Mouse (Mus musculus) kidney, adult 2 months (tissue): ENCODE measurements around the gene Rhoq. TPM values are rescaled to one million over a fixed set of nuclear protein-coding genes. Genes with fewer than 3 reads are reported as not detected.

Experiments used
- DNase-seq: peaks from one replicate; pipeline ENCODE4 v3.0.0; 2021
- H3K27ac ChIP-seq: fragments of 200-500 bp; 2 replicates; pipeline ENCODE4 v1.5.1; 2012; ENCODE audit warnings: low read depth, low read length, control low read depth, inconsistent platforms; ENCODE audit not compliant: insufficient read depth
- H3K27me3 ChIP-seq: fragments of 200-500 bp; replicated peaks from 2 replicates; pipeline ENCODE4 v1.6.1; 2012; ENCODE audit warnings: mild to moderate bottlenecking, moderate library complexity, low read length, inconsistent platforms; ENCODE audit not compliant: control insufficient read depth, insufficient read depth
- H3K36me3 ChIP-seq: fragments of 200-500 bp; 2 replicates; pipeline ENCODE4 v1.6.1; 2012; ENCODE audit warnings: mild to moderate bottlenecking, moderate library complexity, low read length, inconsistent platforms; ENCODE audit not compliant: control insufficient read depth, insufficient read depth
- H3K4me1 ChIP-seq: fragments of 200-500 bp; 2 replicates; pipeline ENCODE4 v1.6.1; 2011; ENCODE audit warnings: low read length; ENCODE audit not compliant: control insufficient read depth, insufficient read depth
- H3K4me3 ChIP-seq: fragments of 200-500 bp; 2 replicates; pipeline ENCODE4 v1.5.1; 2011; ENCODE audit warnings: mild to moderate bottlenecking, low read depth, low read length, control low read depth; ENCODE audit not compliant: insufficient read depth
- CTCF ChIP-seq: fragments of 200-500 bp; conservative IDR thresholded peaks from 2 replicates; pipeline ENCODE4 v1.5.1; 2011; ENCODE audit warnings: low read depth, mild to moderate bottlenecking, control low read depth, low read length, moderate library complexity, mixed read lengths; ENCODE audit not compliant: insufficient read depth, insufficient read length
- POLR2A ChIP-seq: fragments of 200-500 bp; IDR thresholded peaks from one replicate; pipeline ENCODE4 v1.6.1; 2011; ENCODE audit warnings: low read depth, low read length, control low read depth
- WGBS: fragments of 180-500 bp; shearing (Covaris S2); methylation state at CpG from one replicate; pipeline ENCODE4 v1.1.7; 2018; 5-methylcytosine and 5-hydroxymethylcytosine counted together
- polyA plus RNA-seq: library from polyadenylated mRNA; depleted of rRNA; stranded (reverse); fragments of >200 nt; gene quantifications from 2 replicates; pipeline ENCODE4 v1.2.3, GENCODE M21; 2012

The Rhoq gene
- polyA plus RNA-seq, 1 experiment = 30.8 TPM

- WGBS = 76% methylated on average over 10 of the region's 10 CpGs
- no peak for TF ChIP-seq POLR2A
- no peak for TF ChIP-seq CTCF
- H3K36me3 ChIP-seq = no peaks in the 10 kb centered on the region; the same call in 1 of the 2 replicates
- DNase-seq = peak; percentile 28
- H3K27ac ChIP-seq = no peak overlapping the region
- H3K4me3 ChIP-seq = no peak overlapping the region
- 0 out of 2 replicates have a peak, but pooled peaks cover 9% of the 10 kb centered on the region for H3K4me1 ChIP-seq
- no peaks in the 10 kb centered on the region for H3K27me3 ChIP-seq
Observed at GRCm38 (mm10) chr17:86967536-86968525, 4.9 kb downstream of the Rhoq start.

- no peak for DNase-seq
- Histone ChIP-seq H3K4me3 (no peak overlapping the region), H3K27ac (no peak overlapping the region), H3K27me3 (no peaks in the 10 kb centered on the region), H3K4me1 (0 out of 2 replicates have a peak, but pooled peaks cover 9% of the 10 kb centered on the region), H3K36me3 (no peaks in the 10 kb centered on the region; the same call in 1 of the 2 replicates)
- TF ChIP-seq POLR2A (no peak), CTCF (no peak)
- 87% methylated on average over 5 of the region's 5 CpGs for WGBS
Observed at GRCm38 (mm10) chr17:86968581-86968980, 5.7 kb downstream of the Rhoq start.

DNA sequence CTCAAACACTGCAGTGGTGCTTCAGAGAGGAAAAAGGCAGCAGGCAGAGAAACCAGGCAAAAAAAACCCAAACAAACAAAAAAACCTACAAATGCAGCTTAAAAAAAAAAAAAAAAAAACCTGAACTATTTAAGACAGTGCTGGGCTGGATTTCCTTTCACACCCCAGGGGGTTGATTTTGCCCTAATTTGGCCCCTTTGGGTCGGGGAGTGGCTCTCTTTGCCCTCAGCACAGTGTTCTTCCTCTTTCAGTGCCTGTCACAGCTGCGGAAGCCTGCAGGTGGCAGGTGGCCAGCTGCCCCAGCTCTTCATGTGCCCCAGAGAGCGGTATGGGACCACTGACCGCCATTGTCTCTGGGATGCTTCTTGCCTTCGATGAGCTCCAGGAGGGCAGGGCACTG is 6.7 kb downstream of the Rhoq start:
- Histone ChIP-seq H3K4me3 (no peak overlapping the region), H3K27me3 (no peaks in the 10 kb centered on the region), H3K36me3 (no peaks in the 10 kb centered on the region; the same call in 1 of the 2 replicates), H3K27ac (no peak overlapping the region), H3K4me1 (0 out of 2 replicates have a peak, but pooled peaks cover 3% of the 10 kb centered on the region)
- no peak for DNase-seq
- TF ChIP-seq POLR2A = no peak
- WGBS = 56% methylated on average over 5 of the region's 5 CpGs

GRCm38 (mm10) chr17:86970026-86970750 is 7.3 kb downstream of the Rhoq start:
- Histone ChIP-seq H3K36me3 (no peaks in the 10 kb centered on the region; the same call in 1 of the 2 replicates), H3K27me3 (no peaks in the 10 kb centered on the region), H3K4me1 (no peaks in the 10 kb centered on the region), H3K27ac (no peak overlapping the region), H3K4me3 (no peak overlapping the region)
- TF ChIP-seq CTCF (no peak), POLR2A (no peak)
- 90% methylated on average over 15 of the region's 15 CpGs for WGBS
- no peak for DNase-seq

GRCm38 (mm10) chr17:86971036-86971435 is 8.2 kb downstream of the Rhoq start:
- no peak overlapping the region for H3K4me3 ChIP-seq
- no peak overlapping the region for H3K27ac ChIP-seq
- DNase-seq = no peak
- 92% methylated on average over 5 of the region's 5 CpGs for WGBS
- no peaks in the 10 kb centered on the region; the same call in 1 of the 2 replicates for H3K36me3 ChIP-seq
- no peaks in the 10 kb centered on the region for H3K27me3 ChIP-seq
- no peak for TF ChIP-seq POLR2A
- TF ChIP-seq CTCF = no peak
- H3K4me1 ChIP-seq = no peaks in the 10 kb centered on the region

DNA sequence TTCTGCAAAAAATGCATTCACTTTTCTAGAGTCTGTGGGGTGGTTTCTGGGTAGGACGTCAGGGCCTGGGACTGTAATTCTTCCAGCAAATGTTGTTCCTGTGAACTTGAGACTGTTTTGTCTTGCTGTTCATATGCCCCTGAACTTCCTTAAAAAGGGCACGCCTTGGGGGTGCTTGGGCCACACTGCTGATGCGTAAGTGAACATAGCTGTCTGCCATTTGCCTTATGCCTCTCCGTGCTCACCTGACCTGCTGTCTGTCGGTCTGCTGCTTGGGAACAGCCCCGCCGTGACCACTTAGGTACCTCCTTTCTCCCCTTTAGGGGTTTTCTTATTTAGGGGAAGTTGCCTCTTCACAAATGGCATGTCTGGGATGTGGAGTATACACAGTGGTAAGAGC is 9.0 kb downstream of the Rhoq start:
- Histone ChIP-seq H3K36me3 (no peaks in the 10 kb centered on the region; the same call in 1 of the 2 replicates), H3K4me3 (no peak overlapping the region), H3K27me3 (no peaks in the 10 kb centered on the region), H3K4me1 (no peaks in the 10 kb centered on the region), H3K27ac (no peak overlapping the region)
- WGBS = 84% methylated on average over 7 of the region's 7 CpGs
- DNase-seq = no peak
- TF ChIP-seq POLR2A (no peak), CTCF (no peak)

DNA sequence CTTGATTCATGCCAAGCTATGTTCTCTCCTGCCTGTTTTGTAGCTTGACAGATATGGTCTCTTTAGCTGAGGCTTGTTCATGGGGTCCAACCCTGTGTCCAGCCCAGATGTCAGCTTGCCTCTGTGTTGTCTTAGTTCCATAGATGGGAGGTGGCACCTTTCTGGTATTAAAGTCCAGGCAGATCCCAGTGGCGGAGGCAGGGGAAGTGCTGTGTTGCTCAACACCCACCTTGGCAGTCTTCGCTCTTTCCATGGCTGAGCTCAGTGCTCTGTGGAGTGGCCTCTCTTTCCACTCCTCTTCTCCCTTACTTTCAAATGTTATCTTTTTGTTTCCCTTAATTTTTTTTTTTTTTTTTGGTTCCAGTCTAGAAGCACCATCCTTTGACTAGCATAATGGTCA is 10.2 kb downstream of the Rhoq start:
- H3K27ac ChIP-seq = no peak overlapping the region
- no peaks in the 10 kb centered on the region; the same call in 1 of the 2 replicates for H3K36me3 ChIP-seq
- no peak overlapping the region for H3K4me3 ChIP-seq
- H3K27me3 ChIP-seq = no peaks in the 10 kb centered on the region
- no peak for TF ChIP-seq POLR2A
- TF ChIP-seq CTCF = no peak
- WGBS = 96% methylated on average over 2 of the region's 2 CpGs
- DNase-seq = no peak
- no peaks in the 10 kb centered on the region for H3K4me1 ChIP-seq
